Mouse (Mus musculus): ENCODE results near the gene Fh1.
A peak's percentile ranks its signal among the peaks of the same experiment; 100 is the strongest.

Gene Fh1

DNA sequence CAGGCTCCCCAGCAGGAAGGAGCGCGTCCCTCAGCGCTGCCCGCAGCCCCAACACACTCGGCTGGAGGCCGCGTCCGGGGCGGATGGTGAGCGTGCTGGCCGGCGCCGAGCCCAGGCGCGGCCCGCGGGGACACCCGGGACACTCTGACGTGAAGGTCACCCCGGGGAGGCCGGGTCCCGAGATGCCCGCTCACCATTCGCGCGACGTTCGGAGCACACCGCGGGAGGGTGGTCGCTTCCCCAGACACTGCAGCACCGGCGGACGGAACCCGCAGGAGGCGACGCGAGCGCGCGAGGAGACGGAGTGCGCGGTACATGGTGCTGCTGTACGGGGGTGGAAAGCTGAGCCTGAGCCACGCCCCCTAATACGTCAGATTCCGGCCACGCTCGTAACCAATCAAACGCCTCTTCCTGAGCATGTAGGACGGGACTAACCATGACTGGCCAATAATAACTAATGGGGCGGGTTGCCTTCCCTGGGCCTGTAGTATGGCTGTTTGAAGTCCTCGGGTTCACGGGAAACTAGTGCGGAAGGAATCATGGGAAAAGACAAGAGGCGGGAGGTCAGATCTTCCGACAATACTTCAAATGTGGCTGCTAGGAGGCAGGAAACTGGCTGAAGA is at the start of gene Fh1:
TSS of gene Fh1 (minus strand) at position 379 of the 623 bp plus-strand sequence.
- DNase-seq (ENCODE audit: low read depth, low spot score), result peak; percentile 99

GRCm38 (mm10) chr1:175675116-175675515 is 49.7 kb upstream of the Fh1 start:
- no peak for DNase-seq (ENCODE audit: low read depth, low spot score)

- no peak for DNase-seq (ENCODE audit: low read depth, low spot score)
Observed at GRCm38 (mm10) chr1:175673563-175674325, 48.3 kb upstream of the Fh1 start.

- peak; percentile 41 for DNase-seq (ENCODE audit: low read depth, low spot score)
Observed at GRCm38 (mm10) chr1:175671626-175672025, 46.2 kb upstream of the Fh1 start.

DNA sequence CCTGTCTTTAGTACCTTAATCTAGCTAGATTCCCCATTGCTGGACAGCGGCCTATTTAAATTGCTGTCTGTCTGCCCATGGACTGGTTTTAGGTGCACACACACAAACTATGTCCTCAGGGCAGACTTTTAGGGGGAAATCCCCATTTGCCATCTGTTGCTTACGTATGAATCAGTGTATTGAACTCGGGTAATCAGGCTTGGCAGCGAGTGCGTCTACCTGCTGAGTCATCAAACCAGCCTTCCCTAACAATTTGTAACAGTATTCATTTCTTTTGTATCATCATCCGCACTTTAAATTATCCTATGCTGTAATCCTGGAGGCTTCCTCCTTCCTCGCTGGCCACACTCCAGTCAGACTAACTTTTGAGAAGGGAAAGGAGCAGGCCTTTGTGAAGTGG is 44.6 kb upstream of the Fh1 start:
- DNase-seq (ENCODE audit: low read depth, low spot score), result peak; percentile 83

DNA sequence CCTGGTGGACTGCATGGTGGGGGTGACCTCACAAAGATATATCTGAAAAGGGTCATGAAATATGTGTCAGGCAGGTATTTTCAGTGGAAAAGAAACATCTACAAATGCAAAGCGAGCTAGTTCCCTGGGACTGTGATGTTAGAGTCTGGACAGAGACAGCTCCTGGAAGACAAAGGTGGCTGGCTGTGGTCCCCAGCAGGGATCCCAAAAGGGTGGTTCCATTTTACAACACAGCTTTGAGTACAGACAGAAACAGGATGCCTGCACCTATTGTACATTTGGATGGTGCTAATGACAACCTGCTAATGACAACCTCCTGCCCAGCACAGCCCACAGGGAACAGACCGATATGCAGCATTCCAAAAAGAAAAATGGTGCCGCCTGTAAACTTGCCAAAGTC is 44.0 kb upstream of the Fh1 start:
- no peak for DNase-seq (ENCODE audit: low read depth, low spot score)

DNA sequence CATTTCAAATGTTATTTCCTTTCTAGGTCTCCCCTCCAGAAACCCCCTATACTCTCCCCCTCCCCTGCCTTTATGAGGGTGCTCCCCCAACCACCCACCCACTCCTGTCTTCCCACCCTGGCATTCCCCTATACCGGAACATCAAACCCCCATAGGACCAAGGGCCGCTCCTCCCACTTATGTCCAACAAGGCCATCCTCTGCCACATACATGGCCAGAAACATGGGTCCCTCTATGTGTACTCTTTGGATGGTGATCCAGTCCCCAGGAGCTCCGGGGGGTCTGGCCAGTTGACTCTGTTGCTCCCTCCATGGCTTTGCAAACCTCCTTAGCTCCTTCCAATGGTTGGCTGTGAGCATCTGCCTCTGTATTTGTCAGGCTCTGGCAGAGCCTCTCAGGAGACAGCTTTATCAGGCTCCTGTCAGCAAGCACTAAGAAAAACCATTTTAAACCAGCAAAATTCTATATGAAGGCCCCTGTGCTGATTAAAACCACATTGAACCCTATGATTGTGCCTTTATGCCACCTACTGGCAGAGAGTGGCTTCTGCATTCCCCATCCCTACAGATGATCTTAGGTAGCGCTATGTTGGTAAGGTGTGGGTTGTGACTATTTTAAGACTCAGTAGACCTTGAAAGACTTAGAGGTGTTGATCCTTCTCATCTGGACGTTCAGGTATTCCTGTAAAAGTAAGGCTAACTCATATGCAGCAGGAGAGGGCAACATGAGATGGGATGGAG is 43.4 kb upstream of the Fh1 start:
- DNase-seq (ENCODE audit: low read depth, low spot score), result peak; percentile 81

DNA sequence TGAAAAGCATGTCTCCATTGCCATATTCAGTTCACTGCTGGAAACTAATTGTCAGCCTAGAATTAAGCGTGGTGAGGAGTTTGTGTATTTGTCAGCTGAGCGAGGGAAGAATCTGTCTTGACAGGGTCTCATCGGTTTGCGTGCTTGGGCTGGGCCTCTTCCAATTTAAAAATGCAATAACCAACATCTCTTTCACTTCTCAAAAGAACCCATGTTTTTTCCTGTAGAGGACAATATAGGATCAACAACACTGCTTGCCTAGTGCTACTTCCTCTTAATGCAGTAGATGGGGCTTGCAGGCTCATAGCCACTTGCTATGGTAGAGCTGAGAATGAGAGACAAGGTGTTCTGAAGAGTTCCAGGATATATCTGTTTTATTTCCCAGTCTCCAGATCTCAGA is 34.5 kb upstream of the Fh1 start:
- no peak for DNase-seq (ENCODE audit: low read depth, low spot score)

GRCm38 (mm10) chr1:175648615-175649014 is 23.2 kb upstream of the Fh1 start:
- no peak for DNase-seq (ENCODE audit: low read depth, low spot score)

DNA sequence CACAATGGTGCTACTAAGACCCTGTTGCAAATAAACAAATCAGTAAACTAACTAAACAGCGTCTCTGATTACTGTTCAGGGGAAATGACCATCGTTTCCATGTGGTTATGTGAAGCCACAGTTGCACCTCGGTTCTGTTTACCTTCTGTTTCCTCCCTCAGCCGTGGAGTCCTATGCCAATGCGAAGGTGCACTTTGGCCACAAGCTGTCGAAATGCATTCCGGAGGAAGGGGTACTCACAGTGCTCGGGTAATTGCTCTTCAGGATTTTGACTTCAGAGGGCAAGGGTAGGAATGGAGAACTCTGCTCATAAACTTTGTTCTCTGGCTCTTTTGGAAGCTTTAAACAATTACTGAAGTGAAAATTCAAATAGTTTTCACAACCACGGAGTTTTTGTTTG is 21.5 kb upstream of the Fh1 start:
- no peak for DNase-seq (ENCODE audit: low read depth, low spot score)

DNA sequence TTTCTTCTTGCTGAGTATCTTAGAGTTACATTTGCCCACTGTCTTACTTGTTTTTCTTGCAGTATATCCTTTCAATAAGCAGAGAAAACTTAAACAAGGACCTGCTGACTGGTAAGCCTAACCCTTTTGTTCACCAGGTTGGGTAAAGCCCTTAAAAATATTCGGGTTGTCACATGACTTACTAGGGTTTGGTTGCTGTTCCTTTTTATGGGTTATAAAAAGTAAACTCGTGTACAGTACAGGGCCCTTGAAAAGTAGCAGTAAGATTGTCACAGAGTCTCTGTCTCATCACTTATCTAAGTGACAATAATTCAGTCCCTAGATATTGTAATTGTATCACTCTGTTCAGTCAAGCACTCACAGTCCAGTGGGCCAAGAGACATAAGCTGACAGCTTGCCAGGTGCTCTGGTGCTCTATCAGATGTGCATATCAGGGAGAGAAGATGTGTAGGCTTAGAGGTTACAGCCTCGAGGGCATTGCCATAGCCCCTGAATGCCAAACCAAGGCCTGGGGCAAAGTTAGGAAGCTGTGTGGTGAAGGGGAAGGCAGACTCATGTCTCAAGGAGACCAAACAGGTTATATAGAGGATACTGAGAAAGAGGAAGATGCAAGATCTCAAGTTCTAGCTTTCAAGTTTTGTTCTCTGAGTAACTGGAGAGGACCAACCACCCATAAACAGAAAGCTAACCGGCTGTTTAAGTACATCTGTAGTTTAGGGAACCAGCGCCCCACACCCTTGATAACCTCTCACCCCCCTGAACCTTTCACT is 18.2 kb upstream of the Fh1 start:
- DNase-seq (ENCODE audit: low read depth, low spot score), result no peak

GRCm38 (mm10) chr1:175640435-175641150 is 15.2 kb upstream of the Fh1 start:
- no peak for DNase-seq (ENCODE audit: low read depth, low spot score)

DNA sequence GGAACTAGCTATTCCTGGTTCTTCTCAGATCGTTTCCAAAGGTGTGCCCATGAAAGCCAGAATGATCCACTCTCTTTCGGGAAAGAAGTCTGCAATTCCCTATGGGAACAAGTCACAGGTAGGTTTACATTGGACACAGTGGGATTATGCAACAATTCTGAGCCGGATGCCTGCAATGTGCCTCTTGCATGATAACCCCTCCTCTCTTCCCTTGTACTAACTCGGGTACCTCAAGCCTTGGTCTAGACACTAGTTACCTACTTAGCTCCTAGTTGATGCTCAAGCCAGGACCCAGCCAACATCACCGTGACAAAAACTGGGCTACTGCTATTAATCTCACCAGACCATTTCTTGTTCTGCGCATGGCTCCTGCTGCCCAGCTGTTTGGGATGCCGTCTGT is 13.6 kb upstream of the Fh1 start:
- DNase-seq (ENCODE audit: low read depth, low spot score), result no peak

- DNase-seq (ENCODE audit: low read depth, low spot score), result no peak
Observed at GRCm38 (mm10) chr1:175637677-175638076, 12.2 kb upstream of the Fh1 start.

- DNase-seq (ENCODE audit: low read depth, low spot score), result no peak
Observed at GRCm38 (mm10) chr1:175632470-175632869, 7.0 kb upstream of the Fh1 start.

DNA sequence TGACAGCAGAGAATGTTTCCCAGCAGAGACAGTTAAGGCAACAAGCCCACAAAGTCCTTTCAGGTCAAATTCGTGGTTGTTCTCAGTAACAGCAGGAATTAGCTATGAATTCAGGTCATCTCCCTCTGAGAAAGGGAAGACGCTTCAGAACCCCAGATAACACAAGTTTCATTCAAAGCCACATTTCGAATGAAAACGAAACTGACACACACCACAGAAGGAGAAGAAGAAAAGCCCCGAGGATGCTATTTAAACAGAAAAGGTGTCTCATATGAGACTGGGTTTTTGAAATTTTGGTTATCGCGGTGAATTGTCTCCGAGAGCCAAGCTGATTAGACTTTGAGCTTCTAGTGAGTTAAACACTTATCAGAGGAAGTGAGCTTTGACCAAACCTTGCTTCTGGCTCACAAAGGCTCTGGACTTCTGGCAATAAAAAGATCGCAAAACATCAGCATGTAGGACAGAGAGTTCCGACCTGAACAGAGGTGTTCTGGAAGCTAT is 6.3 kb upstream of the Fh1 start:
- no peak for DNase-seq (ENCODE audit: low read depth, low spot score)

GRCm38 (mm10) chr1:175631080-175631479 is 5.6 kb upstream of the Fh1 start:
- DNase-seq (ENCODE audit: low read depth, low spot score), result no peak

DNA sequence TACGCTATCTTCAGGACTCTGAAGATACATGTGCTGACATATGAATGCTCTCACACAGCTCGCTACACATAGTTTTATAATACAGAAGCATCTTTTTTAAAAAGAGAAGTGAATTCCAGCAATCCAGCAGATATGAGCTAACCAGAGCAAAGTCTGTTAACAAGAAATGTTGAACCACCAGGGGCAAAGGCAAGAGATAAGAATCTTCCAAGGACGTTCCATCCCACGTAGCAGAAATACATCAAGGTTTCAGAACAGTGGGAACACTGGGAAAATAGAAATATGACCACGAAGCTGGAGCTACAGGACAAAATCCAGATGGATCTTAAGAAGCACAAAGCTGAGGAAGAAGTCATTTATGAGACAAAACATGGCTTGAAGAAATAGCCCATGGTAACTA is 4.9 kb upstream of the Fh1 start:
- no peak for DNase-seq (ENCODE audit: low read depth, low spot score)

- no peak for DNase-seq (ENCODE audit: low read depth, low spot score)
Observed at GRCm38 (mm10) chr1:175629248-175629647, 3.8 kb upstream of the Fh1 start.

DNA sequence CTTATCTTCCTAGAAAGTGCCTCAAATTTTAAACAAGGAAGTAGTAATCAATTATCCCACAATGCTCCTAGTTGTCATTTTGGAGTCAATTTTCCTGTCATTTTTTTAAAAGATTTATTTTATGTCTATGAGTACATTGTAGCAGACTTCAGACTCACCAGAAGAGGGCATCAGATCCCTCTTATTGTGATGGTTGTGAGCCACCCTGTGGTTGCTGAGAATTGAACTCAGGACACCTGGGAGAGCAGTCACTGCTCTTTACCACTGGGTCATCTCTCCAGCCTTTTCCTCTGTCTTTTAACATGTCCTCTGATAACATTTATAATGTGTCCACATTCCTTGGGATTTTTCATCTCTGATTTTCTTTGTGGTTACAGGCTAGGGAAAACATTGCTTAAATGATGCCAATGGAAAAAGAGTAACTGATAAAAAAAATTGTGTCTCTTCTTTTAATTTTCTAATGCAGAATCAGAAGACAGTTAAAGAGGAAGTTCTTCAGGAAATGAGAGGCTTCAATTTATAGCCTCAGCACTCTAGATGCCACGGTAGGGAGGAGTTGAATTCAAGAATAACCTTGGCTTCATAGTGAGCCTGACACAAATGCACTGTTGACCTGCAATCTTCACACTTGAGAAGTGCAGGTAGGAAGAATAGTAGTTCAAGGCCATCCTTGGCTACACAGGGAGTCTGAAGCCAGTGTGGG is 706 bp upstream of the Fh1 start:
- peak; percentile 81 for DNase-seq (ENCODE audit: low read depth, low spot score)

Measured in 3T3-L1 (cell line).